Mouse (Mus musculus) Patski (cell line): ENCODE results near the gene Reep6. TPM values are rescaled to one million over a fixed set of nuclear protein-coding genes. Genes with fewer than 3 reads are reported as not detected.

Experiments
- ATAC-seq: fragments of 100-300 bp; one replicate; pipeline ENCODE4 v1.8.0; 2021
- CTCF ChIA-PET: fragments of 350-600 bp; sonication (Branson Sonifier 250); formaldehyde crosslinking; loops from one replicate; lab custom pipeline; 2022; ENCODE audit warnings: inconsistent platforms; lab: Charles Lee
- POLR2A ChIA-PET: fragments of 350-600 bp; sonication (Branson Sonifier 250); formaldehyde crosslinking; loops from one replicate; lab custom pipeline; 2022; ENCODE audit warnings: antibody characterized with exemption, inconsistent platforms; lab: Charles Lee
- DNase-seq: peaks from one replicate; pipeline ENCODE4 v3.0.0-alpha.2; 2011; ENCODE audit warnings: low read depth, low spot score
- H3K27me3 ChIP-seq: fragments of 371-371 bp; one replicate; pipeline ENCODE4 v1.5.1; 2021
- CTCF ChIP-seq: fragments of 100-300 bp; IDR thresholded peaks from one replicate; pipeline ENCODE4 v1.5.1; 2021
- in situ Hi-C: fragments of 300-500 bp; cut with MboI; formaldehyde crosslinking; loops from 3 replicates; pipeline ENCODE4 v1.11.1; 2018; ENCODE audit warnings: low pct_unique_long_range_greater_than_20kb, mixed read lengths
- polyA plus RNA-seq: library from polyadenylated mRNA; unstranded; gene quantifications from one replicate; pipeline ENCODE4 v1.2.3, GENCODE M21; 2021

Reep6 gene
- polyA plus RNA-seq, 1 experiment from 2014 or later: 6.9 TPM

GRCm38 (mm10) chr10:80293325-80293724, 36.4 kb upstream of the Reep6 start:
- DNase-seq (no peak), ATAC-seq (no peak)
- CTCF ChIA-PET: no interaction called here
- H3K27me3 ChIP-seq: no peaks in the 10 kb centered on the region
- in situ Hi-C loops: no loop called here
- POLR2A ChIA-PET: interaction anchor here (1.2 kb wide), 1 partner anchor 31 kb away, joined by 3 read pairs; no protein-coding TSS in a partner anchor
- TF ChIP-seq CTCF: no peak

GRCm38 (mm10) chr10:80294311-80294710, 35.4 kb upstream of the Reep6 start:
- ATAC-seq: no peak
- POLR2A ChIA-PET: no interaction called here
- TF ChIP-seq CTCF: no peak
- CTCF ChIA-PET: no interaction called here
- no peak for DNase-seq
- no peaks in the 10 kb centered on the region for H3K27me3 ChIP-seq
- in situ Hi-C loops: no loop called here

- CTCF ChIA-PET: no interaction called here
Observed at GRCm38 (mm10) chr10:80294788-80295303, 34.9 kb upstream of the Reep6 start.

GRCm38 (mm10) chr10:80295618-80296425, 33.9 kb upstream of the Reep6 start, which contains the start of gene Apc2:
Gene Apc2, plus strand, starts transcription at chr10:80295977.
- ATAC-seq: no peak
- CTCF ChIA-PET: no interaction called here
- POLR2A ChIA-PET: no interaction called here

More at GRCm38 (mm10) chr10:80294788-80295303, 34.9 kb upstream of the Reep6 start:
- no peak for ATAC-seq
- POLR2A ChIA-PET: no interaction called here
- no peaks in the 10 kb centered on the region for H3K27me3 ChIP-seq
- in situ Hi-C loops: no loop called here
- TF ChIP-seq CTCF: no peak
- no peak for DNase-seq

GRCm38 (mm10) chr10:80296824-80297223, 32.9 kb upstream of the Reep6 start:
- CTCF ChIA-PET: interaction anchor here (1.0 kb wide), 1 partner anchor 44 kb away, joined by 3 read pairs; no protein-coding TSS in a partner anchor
- ATAC-seq: no peak
- no peak for DNase-seq
- no peaks in the 10 kb centered on the region for H3K27me3 ChIP-seq
- no peak for TF ChIP-seq CTCF
- in situ Hi-C loops: no loop called here
- POLR2A ChIA-PET: no interaction called here

More at GRCm38 (mm10) chr10:80295618-80296425, 33.9 kb upstream of the Reep6 start, which contains the start of gene Apc2:
- in situ Hi-C loops: no loop called here
- TF ChIP-seq CTCF: no peak
- DNase-seq: no peak
- H3K27me3 ChIP-seq: no peaks in the 10 kb centered on the region

- DNase-seq (no peak), ATAC-seq (no peak)
- no peaks in the 10 kb centered on the region for H3K27me3 ChIP-seq
- ChIA-PET POLR2A (no interaction called here), CTCF (interaction anchor here (0.8 to 1.0 kb wide), 2 partner anchors 19 to 43 kb away, joined by 3 read pairs; no protein-coding TSS in a partner anchor)
- TF ChIP-seq CTCF: no peak
- in situ Hi-C loops: no loop called here
Observed at GRCm38 (mm10) chr10:80297526-80298133, 32.1 kb upstream of the Reep6 start.

GRCm38 (mm10) chr10:80298571-80299281, 31.0 kb upstream of the Reep6 start:
- no peak for TF ChIP-seq CTCF
- in situ Hi-C loops: no loop called here
- ChIA-PET POLR2A (no interaction called here), CTCF (no interaction called here)
- no peak for ATAC-seq
- no peak for DNase-seq
- H3K27me3 ChIP-seq: no peaks in the 10 kb centered on the region

- ChIA-PET POLR2A (no interaction called here), CTCF (no interaction called here)
- no peaks in the 10 kb centered on the region for H3K27me3 ChIP-seq
- in situ Hi-C loops: no loop called here
- TF ChIP-seq CTCF: no peak
- no peak for ATAC-seq
- no peak for DNase-seq
Observed at GRCm38 (mm10) chr10:80299301-80299700, 30.5 kb upstream of the Reep6 start.

GRCm38 (mm10) chr10:80299824-80300223, 29.9 kb upstream of the Reep6 start:
- in situ Hi-C loops: no loop called here
- no peak for TF ChIP-seq CTCF
- POLR2A ChIA-PET: no interaction called here
- no peaks in the 10 kb centered on the region for H3K27me3 ChIP-seq
- CTCF ChIA-PET: no interaction called here
- no peak for ATAC-seq
- DNase-seq: no peak

- H3K27me3 ChIP-seq: no peaks in the 10 kb centered on the region
- in situ Hi-C loops: no loop called here
- ChIA-PET POLR2A (interaction anchor here (1.0 kb wide), 1 partner anchor 12 kb away, joined by 3 read pairs; no protein-coding TSS in a partner anchor), CTCF (no interaction called here)
- DNase-seq (no peak), ATAC-seq (no peak)
- no peak for TF ChIP-seq CTCF
Observed at GRCm38 (mm10) chr10:80300672-80301181, 29.0 kb upstream of the Reep6 start.
